Comparison of ENCODE assay signal across 35 mouse cellular contexts in genomic region chr10:38449263-38449662, GRCm38 (mm10).
"Had no signal": no experiment of that assay in that cellular context is flagged by ENCODE, and none has a peak within 500 bp of the region (broad histone marks: within the 10 kb centered on the region; RNA-seq: fewer than 3 reads in every experiment).

No protein-coding gene starts in this region.

- ATAC-seq: hindbrain, embryonic 16.5 days; hindbrain, postnatal 0 days; inflammation-experienced regulatory T-cells, adult 6 months; intestine, embryonic 15.5 days; intestine, embryonic 16.5 days; intestine, postnatal 0 days had no signal

- H3K4me1 ChIP-seq: heart, embryonic 10.5 days; heart, embryonic 12.5 days; heart, embryonic 13.5 days; heart, embryonic 15.5 days; hindbrain, embryonic 10.5 days; hindbrain, embryonic 12.5 days; hindbrain, embryonic 13.5 days; hindbrain, embryonic 15.5 days; intestine, embryonic 15.5 days; kidney, embryonic 15.5 days had no signal

- H3K36me3 ChIP-seq: heart, embryonic 10.5 days; heart, embryonic 12.5 days; heart, embryonic 13.5 days; heart, embryonic 15.5 days; hindbrain, embryonic 10.5 days; hindbrain, embryonic 12.5 days; hindbrain, embryonic 13.5 days; hindbrain, embryonic 15.5 days; intestine, embryonic 15.5 days; kidney, embryonic 15.5 days had no signal

- H3K4me2 ChIP-seq: heart, embryonic 11.5 days; heart, embryonic 12.5 days; heart, embryonic 13.5 days; heart, embryonic 15.5 days; hindbrain, embryonic 12.5 days; hindbrain, embryonic 13.5 days; hindbrain, embryonic 14.5 days; hindbrain, embryonic 15.5 days; intestine, embryonic 15.5 days; kidney, embryonic 15.5 days had no signal

- H3K9ac ChIP-seq: heart, embryonic 12.5 days; heart, embryonic 13.5 days; heart, embryonic 15.5 days; hindbrain, embryonic 12.5 days; hindbrain, embryonic 13.5 days; hindbrain, embryonic 14.5 days; hindbrain, embryonic 15.5 days; intestine, embryonic 15.5 days; kidney, embryonic 15.5 days had no signal

- H3K9me3 ChIP-seq: heart, embryonic 10.5 days; heart, embryonic 15.5 days; hindbrain, embryonic 12.5 days; hindbrain, embryonic 15.5 days; intestine, embryonic 15.5 days; kidney, embryonic 15.5 days had no signal

- H3K27ac ChIP-seq: heart, embryonic 10.5 days; heart, embryonic 13.5 days; heart, embryonic 15.5 days; hindbrain, embryonic 10.5 days; hindbrain, embryonic 12.5 days; hindbrain, embryonic 13.5 days; hindbrain, embryonic 14.5 days; hindbrain, embryonic 15.5 days; hindbrain, postnatal 0 days; intestine, embryonic 15.5 days; kidney, embryonic 15.5 days; kidney, postnatal 0 days; layer of hippocampus, adult 2 months had no signal

- H3K4me3 ChIP-seq: heart, embryonic 10.5 days; heart, embryonic 12.5 days; heart, embryonic 13.5 days; heart, embryonic 15.5 days; hindbrain, embryonic 10.5 days; hindbrain, embryonic 12.5 days; hindbrain, embryonic 13.5 days; hindbrain, embryonic 15.5 days; intestine, embryonic 15.5 days; kidney, embryonic 15.5 days; layer of hippocampus, adult 2 months had no signal

- DNase-seq: heart, postnatal 10 days; heart, postnatal 14 days; heart, postnatal 36 days; heart, postnatal 4 days; kidney, adult 11 months; kidney, adult 18-20 months; kidney, adult 2 months; kidney, adult 8-10 months; kidney, adult 9 months; kidney, postnatal 10 days; kidney, postnatal 14 days; kidney, postnatal 25 days; kidney, postnatal 36 days; kidney, postnatal 4 days; layer of hippocampus, adult 9-11 months; layer of hippocampus, postnatal 36 days had no signal

- H3K27me3 ChIP-seq: heart, embryonic 12.5 days; heart, embryonic 13.5 days; heart, embryonic 15.5 days; hindbrain, embryonic 12.5 days; hindbrain, embryonic 13.5 days; hindbrain, embryonic 15.5 days; intestine, embryonic 15.5 days; kidney, embryonic 15.5 days had no signal
